Mouse (Mus musculus): ENCODE measurements at regions not wholly inside any gene's neighbourhood (a gene's known extent, or its start where the extent isn't known, plus 50 kb on each side); places are given as distances from the start of the nearest gene placed in this dataset.

GRCm38 (mm10) chr1:142956686-142957085, 683.8 kb upstream of the B3galt2 start:
- Histone ChIP-seq H3K27ac (no peak overlapping the region), H3K4me3 (replicated peaks; ENCODE audit: low read depth, low read length) (no peak overlapping the region), H3K4me2 (ENCODE audit: low read length) (no peak overlapping the region), H3K9ac (ENCODE audit: low read depth, low read length) (no peak overlapping the region), H3K4me1 (replicated peaks; ENCODE audit: insufficient read depth, low read length) (no peaks in the 10 kb centered on the region), H3K27me3 (ENCODE audit: insufficient read depth, low read length) (no peaks in the 10 kb centered on the region), H3K9me3 (replicated peaks; ENCODE audit: low read length) (no peaks in the 10 kb centered on the region), H3K36me3 (ENCODE audit: insufficient read depth, low read length) (no peaks in the 10 kb centered on the region)
- DNase-seq (ENCODE audit: low spot score) (no peak), ATAC-seq (replicated peaks; ENCODE audit: low FRiP score, low read depth) (no peak)
- no peak for TF ChIP-seq CTCF (IDR thresholded peaks at IDR 0.05; ENCODE audit: low read depth)
- 85% methylated on average over 3 of the region's 3 CpGs for WGBS

- no peak overlapping the region for H3K27ac ChIP-seq
- H3K4me1 ChIP-seq (replicated peaks; ENCODE audit: insufficient read depth, low read length), result no peaks in the 10 kb centered on the region
- DNase-seq (ENCODE audit: low spot score) (no peak), ATAC-seq (replicated peaks; ENCODE audit: low FRiP score, low read depth) (no peak)
- H3K9ac ChIP-seq (ENCODE audit: low read depth, low read length), result no peak overlapping the region
- H3K27me3 ChIP-seq (ENCODE audit: insufficient read depth, low read length), result no peaks in the 10 kb centered on the region
- H3K4me2 ChIP-seq (ENCODE audit: low read length), result no peak overlapping the region
- no peaks in the 10 kb centered on the region for H3K9me3 ChIP-seq (replicated peaks; ENCODE audit: low read length)
- H3K4me3 ChIP-seq (replicated peaks; ENCODE audit: low read depth, low read length), result no peak overlapping the region
- H3K36me3 ChIP-seq (ENCODE audit: insufficient read depth, low read length), result no peaks in the 10 kb centered on the region
- TF ChIP-seq CTCF (IDR thresholded peaks at IDR 0.05; ENCODE audit: low read depth), result no peak
Observed at GRCm38 (mm10) chr1:142971475-142971874, 669.0 kb upstream of the B3galt2 start.

- Histone ChIP-seq H3K36me3 (ENCODE audit: insufficient read depth, low read length) (no peaks in the 10 kb centered on the region), H3K4me3 (replicated peaks; ENCODE audit: low read depth, low read length) (no peak overlapping the region), H3K4me1 (replicated peaks; ENCODE audit: insufficient read depth, low read length) (no peaks in the 10 kb centered on the region), H3K27ac (no peak overlapping the region), H3K9me3 (replicated peaks; ENCODE audit: low read length) (no peaks in the 10 kb centered on the region), H3K27me3 (ENCODE audit: insufficient read depth, low read length) (no peaks in the 10 kb centered on the region), H3K9ac (ENCODE audit: low read depth, low read length) (no peak overlapping the region), H3K4me2 (ENCODE audit: low read length) (no peak overlapping the region)
- TF ChIP-seq CTCF (IDR thresholded peaks at IDR 0.05; ENCODE audit: low read depth), result no peak
- WGBS, result 82% methylated on average over 2 of the region's 2 CpGs
- ATAC-seq (replicated peaks; ENCODE audit: low FRiP score, low read depth) (no peak), DNase-seq (ENCODE audit: low spot score) (no peak)
Observed at GRCm38 (mm10) chr1:142973387-142973786, 667.1 kb upstream of the B3galt2 start.

GRCm38 (mm10) chr1:142982994-142983393, 657.5 kb upstream of the B3galt2 start:
- no peaks in the 10 kb centered on the region for H3K9me3 ChIP-seq (replicated peaks; ENCODE audit: low read length)
- H3K4me3 ChIP-seq (replicated peaks; ENCODE audit: low read depth, low read length), result no peak overlapping the region
- ATAC-seq (replicated peaks; ENCODE audit: low FRiP score, low read depth), result no peak
- no peak overlapping the region for H3K9ac ChIP-seq (ENCODE audit: low read depth, low read length)
- no peak overlapping the region for H3K27ac ChIP-seq
- H3K36me3 ChIP-seq (ENCODE audit: insufficient read depth, low read length), result no peaks in the 10 kb centered on the region
- no peak overlapping the region for H3K4me2 ChIP-seq (ENCODE audit: low read length)
- WGBS, result 72% methylated on average over 5 of the region's 5 CpGs
- no peak for TF ChIP-seq CTCF (IDR thresholded peaks at IDR 0.05; ENCODE audit: low read depth)
- DNase-seq (ENCODE audit: low spot score), result no peak
- H3K4me1 ChIP-seq (replicated peaks; ENCODE audit: insufficient read depth, low read length), result no peaks in the 10 kb centered on the region
- H3K27me3 ChIP-seq (ENCODE audit: insufficient read depth, low read length), result no peaks in the 10 kb centered on the region

GRCm38 (mm10) chr1:142983641-142984040, 656.8 kb upstream of the B3galt2 start:
- H3K9me3 ChIP-seq (replicated peaks; ENCODE audit: low read length), result no peaks in the 10 kb centered on the region
- ATAC-seq (replicated peaks; ENCODE audit: low FRiP score, low read depth) (no peak), DNase-seq (ENCODE audit: low spot score) (no peak)
- H3K27ac ChIP-seq, result no peak overlapping the region
- no peak overlapping the region for H3K4me2 ChIP-seq (ENCODE audit: low read length)
- 71% methylated on average over 3 of the region's 3 CpGs for WGBS
- H3K4me3 ChIP-seq (replicated peaks; ENCODE audit: low read depth, low read length), result no peak overlapping the region
- H3K27me3 ChIP-seq (ENCODE audit: insufficient read depth, low read length), result no peaks in the 10 kb centered on the region
- no peak for TF ChIP-seq CTCF (IDR thresholded peaks at IDR 0.05; ENCODE audit: low read depth)
- H3K4me1 ChIP-seq (replicated peaks; ENCODE audit: insufficient read depth, low read length), result no peaks in the 10 kb centered on the region
- no peak overlapping the region for H3K9ac ChIP-seq (ENCODE audit: low read depth, low read length)
- no peaks in the 10 kb centered on the region for H3K36me3 ChIP-seq (ENCODE audit: insufficient read depth, low read length)

GRCm38 (mm10) chr1:142985516-142985915, 654.9 kb upstream of the B3galt2 start:
- Histone ChIP-seq H3K4me1 (replicated peaks; ENCODE audit: insufficient read depth, low read length) (no peaks in the 10 kb centered on the region), H3K27me3 (ENCODE audit: insufficient read depth, low read length) (no peaks in the 10 kb centered on the region), H3K9ac (ENCODE audit: low read depth, low read length) (no peak overlapping the region), H3K4me3 (replicated peaks; ENCODE audit: low read depth, low read length) (no peak overlapping the region), H3K36me3 (ENCODE audit: insufficient read depth, low read length) (no peaks in the 10 kb centered on the region), H3K9me3 (replicated peaks; ENCODE audit: low read length) (no peaks in the 10 kb centered on the region), H3K27ac (no peak overlapping the region), H3K4me2 (ENCODE audit: low read length) (no peak overlapping the region)
- no peak for TF ChIP-seq CTCF (IDR thresholded peaks at IDR 0.05; ENCODE audit: low read depth)
- WGBS, result 65% methylated on average over 1 of the region's 1 CpGs
- ATAC-seq (replicated peaks; ENCODE audit: low FRiP score, low read depth) (no peak), DNase-seq (ENCODE audit: low spot score) (no peak)

- Histone ChIP-seq H3K27ac (no peak overlapping the region), H3K4me3 (replicated peaks; ENCODE audit: low read depth, low read length) (no peak overlapping the region), H3K9ac (ENCODE audit: low read depth, low read length) (no peak overlapping the region), H3K9me3 (replicated peaks; ENCODE audit: low read length) (no peaks in the 10 kb centered on the region), H3K36me3 (ENCODE audit: insufficient read depth, low read length) (no peaks in the 10 kb centered on the region), H3K4me1 (replicated peaks; ENCODE audit: insufficient read depth, low read length) (no peaks in the 10 kb centered on the region), H3K27me3 (ENCODE audit: insufficient read depth, low read length) (no peaks in the 10 kb centered on the region), H3K4me2 (ENCODE audit: low read length) (no peak overlapping the region)
- TF ChIP-seq CTCF (IDR thresholded peaks at IDR 0.05; ENCODE audit: low read depth), result no peak
- ATAC-seq (replicated peaks; ENCODE audit: low FRiP score, low read depth) (no peak), DNase-seq (ENCODE audit: low spot score) (no peak)
- WGBS, result 68% methylated on average over 1 of the region's 1 CpGs
Observed at GRCm38 (mm10) chr1:143000216-143000615, 640.2 kb upstream of the B3galt2 start.

Data from kidney, postnatal 0 days (tissue).